Mouse (Mus musculus): ENCODE results near the gene Ttc4.

Ttc4 gene

GRCm38 (mm10) chr4:106678442-106679118 lies at the start of gene Ttc4:
Ttc4 (minus strand) TSS chr4:106678944.
- peak; percentile 94 for DNase-seq (ENCODE audit: low spot score)

- no peak for DNase-seq (ENCODE audit: low spot score)
Measured at GRCm38 (mm10) chr4:106720631-106721030, 41.9 kb upstream of the Ttc4 start.

GRCm38 (mm10) chr4:106713622-106714021 lies 34.9 kb upstream of the Ttc4 start:
- no peak for DNase-seq (ENCODE audit: low spot score)

GRCm38 (mm10) chr4:106708408-106708807 lies 29.7 kb upstream of the Ttc4 start:
- peak; percentile 88 for DNase-seq (ENCODE audit: low spot score)

- DNase-seq (ENCODE audit: low spot score), result no peak
Measured at GRCm38 (mm10) chr4:106707957-106708356, 29.2 kb upstream of the Ttc4 start.

GRCm38 (mm10) chr4:106705096-106705665 lies 26.4 kb upstream of the Ttc4 start:
- DNase-seq (ENCODE audit: low spot score), result peak; percentile 21

GRCm38 (mm10) chr4:106704416-106704815 lies 25.7 kb upstream of the Ttc4 start:
- no peak for DNase-seq (ENCODE audit: low spot score)

GRCm38 (mm10) chr4:106703956-106704355 lies 25.2 kb upstream of the Ttc4 start:
- DNase-seq (ENCODE audit: low spot score), result no peak

- DNase-seq (ENCODE audit: low spot score), result no peak
Measured at GRCm38 (mm10) chr4:106700798-106701197, 22.1 kb upstream of the Ttc4 start.

GRCm38 (mm10) chr4:106699989-106700388 lies 21.2 kb upstream of the Ttc4 start:
- peak; percentile 79 for DNase-seq (ENCODE audit: low spot score)

- DNase-seq (ENCODE audit: low spot score), result no peak
Measured at GRCm38 (mm10) chr4:106693841-106694430, 15.2 kb upstream of the Ttc4 start.

- DNase-seq (ENCODE audit: low spot score), result no peak
Measured at GRCm38 (mm10) chr4:106688636-106689296, 10.0 kb upstream of the Ttc4 start.

- DNase-seq (ENCODE audit: low spot score), result no peak
Measured at GRCm38 (mm10) chr4:106680955-106681354, 2.2 kb upstream of the Ttc4 start.

GRCm38 (mm10) chr4:106679152-106679551 lies 408 bp upstream of the Ttc4 start:
- DNase-seq (ENCODE audit: low spot score), result no peak

GRCm38 (mm10) chr4:106676749-106677148 lies 2.0 kb downstream of the Ttc4 start:
- DNase-seq (ENCODE audit: low spot score), result no peak

- DNase-seq (ENCODE audit: low spot score), result no peak
Measured at GRCm38 (mm10) chr4:106666546-106666945, 12.2 kb downstream of the Ttc4 start.

GRCm38 (mm10) chr4:106665673-106666072 lies 13.1 kb downstream of the Ttc4 start:
- DNase-seq (ENCODE audit: low spot score), result no peak

- no peak for DNase-seq (ENCODE audit: low spot score)
Measured at GRCm38 (mm10) chr4:106665269-106665668, 13.5 kb downstream of the Ttc4 start.

- no peak for DNase-seq (ENCODE audit: low spot score)
Measured at GRCm38 (mm10) chr4:106664697-106665096, 14.0 kb downstream of the Ttc4 start.

GRCm38 (mm10) chr4:106663956-106664470 lies 14.7 kb downstream of the Ttc4 start:
- DNase-seq (ENCODE audit: low spot score), result no peak

- no peak for DNase-seq (ENCODE audit: low spot score)
Measured at GRCm38 (mm10) chr4:106655681-106656080, 23.1 kb downstream of the Ttc4 start.

- no peak for DNase-seq (ENCODE audit: low spot score)
Measured at GRCm38 (mm10) chr4:106653051-106653450, 25.7 kb downstream of the Ttc4 start.

- no peak for DNase-seq (ENCODE audit: low spot score)
Measured at GRCm38 (mm10) chr4:106652546-106652945, 26.2 kb downstream of the Ttc4 start.
